Mouse (Mus musculus) neural tube, embryonic 14.5 days (tissue): ENCODE measurements around the gene Ddo. TPM values are rescaled to one million over a fixed set of nuclear protein-coding genes. Genes with fewer than 3 reads are reported as not detected.

Source experiments
- ATAC-seq: fragments of 200-750 bp; cut with Nextera tagmentation; 2 replicates; pipeline ENCODE4 v1.8.0; 2017; ENCODE audit warnings: low read depth, mild to moderate bottlenecking, moderate TSS enrichment, moderate library complexity
- H3K27ac ChIP-seq: fragments of 300-500 bp; sonication (generic); 2 replicates; pipeline ENCODE4 v1.5.1; 2014; ENCODE audit warnings: low read depth, mild to moderate bottlenecking, control low read depth, low read length, moderate library complexity, mixed read lengths
- H3K27me3 ChIP-seq: fragments of 300-500 bp; sonication (generic); 2 replicates; pipeline ENCODE4 v1.6.1; 2014; ENCODE audit warnings: low read length; ENCODE audit not compliant: control insufficient read depth, insufficient read depth
- H3K36me3 ChIP-seq: fragments of 300-500 bp; sonication (generic); 2 replicates; pipeline ENCODE4 v1.6.1; 2014; ENCODE audit warnings: low read length, mixed read lengths; ENCODE audit not compliant: control insufficient read depth, insufficient read depth
- H3K4me1 ChIP-seq: fragments of 300-500 bp; sonication (generic); 2 replicates; pipeline ENCODE4 v1.6.1; 2014; ENCODE audit warnings: low read length; ENCODE audit not compliant: control insufficient read depth, insufficient read depth
- H3K4me2 ChIP-seq: fragments of 300-500 bp; sonication (generic); 2 replicates; pipeline ENCODE4 v1.6.1; 2014; ENCODE audit warnings: mild to moderate bottlenecking, low read depth, low read length, control low read depth
- H3K4me3 ChIP-seq: fragments of 300-500 bp; sonication (generic); 2 replicates; pipeline ENCODE4 v1.5.1; 2014; ENCODE audit warnings: low read depth, low read length, control low read depth, mixed read lengths
- H3K9ac ChIP-seq: fragments of 300-500 bp; sonication (generic); replicated peaks from 2 replicates; pipeline ENCODE4 v1.6.1; 2014; ENCODE audit warnings: low read depth, mild to moderate bottlenecking, control low read depth, low read length, mixed read lengths
- H3K9me3 ChIP-seq: fragments of 300-500 bp; sonication (generic); 2 replicates; pipeline ENCODE4 v1.6.1; 2016; ENCODE audit warnings: low read length; ENCODE audit not compliant: control insufficient read depth
- WGBS: fragments of 180-500 bp; shearing (Covaris S2); extraction: QIAGEN DNeasy Blood & Tissue Kit; methylation state at CpG from one replicate; pipeline ENCODE4 v1.1.7; 2014; 5-methylcytosine and 5-hydroxymethylcytosine counted together
- polyA plus RNA-seq: library from polyadenylated mRNA; unstranded; fragments of >200 nt; fragmentation: Nextera tagmentation; extraction: Ambion mirVana; gene quantifications from 2 replicates; pipeline ENCODE4 v1.2.1, GENCODE M21; 2014

Ddo gene
- 0.53 and 1.0 TPM in 2 replicates for polyA plus RNA-seq

DNA sequence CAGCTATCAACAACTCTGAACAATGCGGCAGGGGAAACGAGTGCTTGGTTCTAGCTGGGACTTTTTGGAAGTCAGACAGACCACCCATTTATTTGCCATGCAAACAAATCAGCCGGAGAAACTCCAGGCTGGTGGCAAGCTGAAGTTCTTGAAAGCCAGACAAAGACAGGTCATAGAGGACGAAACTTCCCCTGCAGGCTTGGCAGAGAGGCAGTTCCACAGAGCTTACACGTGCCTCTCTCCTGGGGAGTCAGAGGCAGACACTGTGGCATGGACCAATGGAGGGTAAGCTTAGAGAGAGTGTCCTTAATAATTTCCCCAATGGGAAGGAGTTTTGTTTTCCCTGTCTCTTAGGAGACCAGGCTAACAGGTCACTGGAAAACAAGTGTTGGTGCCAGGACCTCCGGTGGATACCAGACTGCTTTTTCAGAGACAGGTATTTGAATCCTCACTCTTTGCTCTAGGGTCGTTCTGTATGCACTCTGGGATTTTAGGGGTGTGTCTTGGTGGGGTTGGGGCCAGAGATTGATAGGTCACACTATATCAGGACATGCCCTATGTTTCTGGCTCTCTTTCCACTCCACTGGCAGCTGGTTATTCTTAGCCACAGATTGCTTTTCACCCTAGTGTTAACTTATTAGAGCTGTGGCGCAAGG lies at the start of gene Ddo:
TSS of gene Ddo (plus strand) at position 356 of the 656 bp plus-strand sequence.
- Histone ChIP-seq H3K27me3 (no peaks in the 10 kb centered on the region), H3K4me2 (no peak within 1 kb of the TSS), H3K9me3 (no peaks in the 10 kb centered on the region), H3K36me3 (no peaks in the 10 kb centered on the region), H3K27ac (no peak within 1 kb of the TSS), H3K4me3 (no peak within 1 kb of the TSS), H3K4me1 (no peaks in the 10 kb centered on the region), H3K9ac (no peak within 1 kb of the TSS)
- ATAC-seq = no peak
- 77% methylated on average over 8 of the region's 8 CpGs for WGBS

DNA sequence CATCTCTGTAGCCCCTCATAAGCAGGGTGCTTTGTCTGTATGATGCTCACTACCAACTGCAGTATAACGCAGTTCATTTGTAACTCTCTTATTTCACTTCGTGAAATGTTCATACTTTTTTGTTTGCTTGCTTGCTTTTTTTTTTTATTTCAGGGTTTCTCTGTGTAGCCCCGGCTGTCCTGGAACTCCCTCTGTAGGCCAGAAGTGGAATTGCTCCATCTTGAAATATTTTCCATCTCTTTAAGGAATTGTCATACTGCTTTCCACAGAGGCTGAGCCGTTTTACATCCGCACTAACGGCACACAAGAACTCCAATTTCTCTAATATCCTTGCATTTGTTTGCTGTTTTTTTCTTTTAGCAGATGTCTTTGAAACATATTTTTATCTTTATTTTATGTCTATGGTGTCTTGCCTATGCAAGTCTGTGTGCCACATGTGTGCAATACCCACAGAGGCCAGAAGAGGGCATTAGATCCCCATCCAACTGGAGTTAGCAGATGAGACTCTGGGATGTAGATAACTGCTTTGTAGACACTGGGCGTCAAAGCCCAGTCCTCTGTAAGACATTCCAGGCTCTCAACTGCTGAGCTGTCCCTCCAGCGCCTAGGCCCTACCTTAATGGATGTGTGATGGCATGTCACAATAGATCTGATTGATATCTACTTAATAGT lies 46.1 kb upstream of the Ddo start:
- 82% methylated on average over 8 of the region's 8 CpGs for WGBS

DNA sequence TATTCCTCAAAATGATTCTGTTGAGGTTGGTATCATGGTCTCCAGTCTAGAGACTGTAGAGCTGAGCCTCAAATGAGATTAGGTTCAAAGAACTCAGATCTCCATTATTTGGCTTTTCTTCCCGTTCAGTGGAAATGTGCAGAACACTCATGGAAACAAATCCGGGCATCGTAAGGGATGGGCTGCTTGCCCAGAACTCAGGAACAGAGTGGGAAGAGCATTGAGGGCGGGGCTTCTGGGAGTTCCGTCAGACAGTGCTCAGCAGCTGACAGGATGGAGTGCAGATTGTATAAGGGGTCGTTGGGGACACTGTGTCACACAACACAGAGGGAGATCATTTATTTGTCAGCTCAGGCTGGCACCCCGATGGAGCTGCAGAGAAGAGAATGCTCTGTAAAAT lies 37.6 kb upstream of the Ddo start:
- Histone ChIP-seq H3K27me3 (no peaks in the 10 kb centered on the region), H3K4me3 (no peak overlapping the region), H3K9ac (no peak overlapping the region), H3K9me3 (no peaks in the 10 kb centered on the region), H3K36me3 (no peaks in the 10 kb centered on the region), H3K4me1 (no peaks in the 10 kb centered on the region), H3K27ac (no peak overlapping the region), H3K4me2 (no peak overlapping the region)
- WGBS = 62% methylated on average over 7 of the region's 7 CpGs
- ATAC-seq = no peak

More for the DNA sequence above, 46.1 kb upstream of the Ddo start:
- ATAC-seq = no peak
- no peak overlapping the region for H3K9ac ChIP-seq
- no peak overlapping the region for H3K4me2 ChIP-seq
- no peak overlapping the region for H3K27ac ChIP-seq
- H3K36me3 ChIP-seq = no peaks in the 10 kb centered on the region
- no peaks in the 10 kb centered on the region for H3K4me1 ChIP-seq
- H3K4me3 ChIP-seq = no peak overlapping the region
- H3K27me3 ChIP-seq = no peaks in the 10 kb centered on the region
- H3K9me3 ChIP-seq = no peaks in the 10 kb centered on the region

DNA sequence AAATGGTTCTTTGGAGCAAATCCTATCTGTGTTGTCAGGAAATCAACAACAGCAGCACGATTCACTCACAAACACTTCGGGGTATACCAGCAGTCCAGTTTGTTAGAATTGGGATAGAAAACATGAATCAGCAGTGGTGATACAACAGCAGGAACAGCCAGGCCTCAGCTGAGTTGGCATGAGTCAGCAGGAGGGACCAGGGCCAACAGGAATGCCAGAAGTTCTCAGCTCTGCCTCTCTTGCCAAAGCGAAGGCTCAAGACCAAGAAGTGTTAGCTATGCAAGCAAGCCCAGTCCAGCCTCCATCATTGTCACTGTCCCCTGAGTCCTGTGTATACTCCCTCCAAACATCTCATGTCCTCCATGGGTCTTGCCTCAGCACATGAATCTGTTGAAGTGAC lies 32.6 kb upstream of the Ddo start:
- WGBS = 95% methylated on average over 3 of the region's 3 CpGs
- Histone ChIP-seq H3K9ac (no peak overlapping the region), H3K9me3 (no peaks in the 10 kb centered on the region), H3K27me3 (no peaks in the 10 kb centered on the region), H3K36me3 (no peaks in the 10 kb centered on the region), H3K4me3 (no peak overlapping the region), H3K4me1 (no peaks in the 10 kb centered on the region), H3K4me2 (no peak overlapping the region), H3K27ac (no peak overlapping the region)
- ATAC-seq = no peak

DNA sequence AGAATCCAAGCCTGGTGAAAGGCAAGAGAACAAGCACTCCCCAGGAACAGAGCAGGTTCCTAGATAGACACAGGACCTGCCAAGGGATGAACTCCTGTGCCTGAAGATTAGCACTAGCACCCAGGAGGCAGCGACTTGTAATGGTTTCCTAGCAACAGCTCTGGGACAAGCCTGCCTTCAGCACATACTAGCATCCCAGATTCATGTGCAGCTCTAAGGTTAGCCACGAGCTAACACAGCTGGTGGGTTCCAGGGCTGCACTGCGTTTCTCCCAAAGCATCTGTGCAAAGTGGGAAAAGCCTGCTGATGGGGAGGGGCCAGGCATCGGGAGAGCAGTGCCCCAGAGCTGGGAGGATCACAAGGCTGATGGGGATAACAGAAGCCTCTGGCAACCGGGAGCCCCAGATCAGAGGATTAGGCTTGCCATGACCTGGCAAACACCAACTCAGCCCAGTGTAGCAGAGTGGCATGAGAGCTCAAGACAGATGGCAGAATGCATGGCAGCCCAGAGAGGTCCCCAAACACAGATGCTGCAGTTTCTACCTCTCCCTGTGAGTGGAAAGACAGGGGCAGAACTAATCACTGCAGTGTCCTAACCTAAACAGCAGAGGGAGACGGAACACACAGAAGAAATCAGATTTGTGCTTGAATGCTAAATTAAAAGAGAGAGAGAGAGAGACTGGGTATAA lies 25.0 kb upstream of the Ddo start:
- H3K27me3 ChIP-seq = no peaks in the 10 kb centered on the region
- ATAC-seq = no peak; the same call in 1 of the 2 replicates

DNA sequence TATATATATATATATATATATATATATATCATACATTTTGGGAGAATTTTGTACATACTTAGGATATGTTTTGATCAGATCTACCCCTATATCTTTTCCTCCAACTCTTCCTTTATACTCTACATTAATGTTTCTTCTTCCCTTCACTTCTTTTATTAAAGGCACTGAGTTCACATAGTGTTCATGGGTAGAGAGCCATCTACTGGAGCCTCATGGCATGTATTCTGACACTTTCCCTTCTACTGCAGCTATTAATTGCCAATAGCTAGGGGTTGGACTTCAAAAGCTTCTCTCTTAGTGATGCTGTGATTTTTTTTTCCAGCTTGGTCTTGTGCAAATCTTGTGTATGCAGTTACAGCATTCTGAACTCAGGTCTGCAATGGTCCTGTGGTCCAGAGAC lies 11.8 kb upstream of the Ddo start:
- no peak overlapping the region for H3K4me2 ChIP-seq
- no peak overlapping the region for H3K27ac ChIP-seq
- H3K27me3 ChIP-seq = no peaks in the 10 kb centered on the region
- no peak for ATAC-seq
- H3K36me3 ChIP-seq = no peaks in the 10 kb centered on the region
- H3K9me3 ChIP-seq = no peaks in the 10 kb centered on the region
- no peak overlapping the region for H3K4me3 ChIP-seq
- H3K9ac ChIP-seq = no peak overlapping the region
- no peaks in the 10 kb centered on the region for H3K4me1 ChIP-seq

More for the DNA sequence above, 25.0 kb upstream of the Ddo start:
- Histone ChIP-seq H3K27ac (no peak overlapping the region), H3K4me1 (no peaks in the 10 kb centered on the region), H3K9me3 (no peaks in the 10 kb centered on the region; the same call in 1 of the 2 replicates), H3K9ac (no peak overlapping the region), H3K36me3 (no peaks in the 10 kb centered on the region), H3K4me3 (no peak overlapping the region), H3K4me2 (no peak overlapping the region)
- WGBS = 60% methylated on average over 6 of the region's 6 CpGs

DNA sequence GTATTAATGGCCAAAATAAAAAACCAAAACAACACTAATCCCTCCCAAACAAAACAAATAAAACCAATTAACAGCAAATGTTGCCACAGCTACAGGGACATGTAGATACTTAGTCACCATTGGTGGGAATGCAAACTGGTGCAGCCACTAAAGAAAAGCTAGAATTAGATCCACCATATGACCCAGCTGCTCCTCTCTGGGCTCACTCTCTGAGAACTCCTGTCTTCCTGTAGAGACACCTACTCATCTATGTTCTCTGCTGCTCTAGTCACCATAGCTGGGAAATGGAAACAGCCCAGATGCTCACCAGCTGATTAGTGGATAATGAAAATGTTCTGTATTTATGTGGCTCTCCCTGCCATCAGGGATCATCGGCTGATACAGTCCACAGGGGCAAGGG lies 10.1 kb upstream of the Ddo start:
- Histone ChIP-seq H3K9me3 (no peaks in the 10 kb centered on the region), H3K27ac (no peak overlapping the region), H3K27me3 (no peaks in the 10 kb centered on the region), H3K4me1 (no peaks in the 10 kb centered on the region), H3K4me2 (no peak overlapping the region), H3K9ac (no peak overlapping the region), H3K36me3 (no peaks in the 10 kb centered on the region), H3K4me3 (no peak overlapping the region)
- 86% methylated on average over 1 of the region's 1 CpGs for WGBS
- ATAC-seq = no peak

DNA sequence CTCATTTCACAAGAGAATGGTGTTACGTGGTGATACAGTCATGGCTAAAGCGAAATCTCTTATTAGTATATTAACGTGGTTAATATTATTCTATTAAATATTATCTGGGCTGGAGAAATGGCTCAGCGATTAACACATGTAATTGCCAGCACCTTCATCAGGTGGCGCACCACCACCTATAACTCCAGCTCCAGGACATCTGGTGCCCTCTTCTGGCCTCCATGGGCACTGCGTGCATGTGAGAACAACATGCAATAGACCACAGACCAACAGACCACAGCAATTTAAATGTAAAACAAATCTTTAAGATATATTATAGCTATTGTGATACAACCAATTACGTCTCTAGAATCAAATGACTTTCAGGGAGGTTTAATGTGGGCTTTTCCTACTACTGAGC lies 671 bp upstream of the Ddo start:
- Histone ChIP-seq H3K27me3 (no peaks in the 10 kb centered on the region), H3K4me1 (no peaks in the 10 kb centered on the region), H3K9ac (no peak overlapping the region), H3K4me2 (no peak overlapping the region), H3K4me3 (no peak overlapping the region), H3K9me3 (no peaks in the 10 kb centered on the region), H3K36me3 (no peaks in the 10 kb centered on the region), H3K27ac (no peak overlapping the region)
- WGBS = 79% methylated on average over 7 of the region's 7 CpGs
- ATAC-seq = no peak

DNA sequence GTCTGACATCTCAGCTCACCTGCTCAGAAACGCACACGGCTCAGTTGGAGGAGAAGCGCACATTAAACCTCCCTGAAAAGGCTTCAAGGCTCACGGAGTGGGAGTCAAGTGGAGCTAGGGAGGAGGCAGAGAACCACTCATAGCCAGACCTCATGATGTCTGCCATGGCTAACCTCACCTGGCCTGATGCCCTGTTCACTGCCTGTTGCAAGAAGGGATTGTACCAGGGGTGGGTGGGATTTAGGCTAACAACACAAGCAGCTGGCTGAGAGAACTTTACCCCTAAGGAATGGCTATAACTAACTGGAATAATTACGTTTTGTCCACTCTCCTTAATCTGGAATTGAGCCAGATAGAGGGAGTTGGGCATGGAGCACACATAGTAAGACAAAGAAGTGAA lies 646 bp downstream of the Ddo start:
- no peaks in the 10 kb centered on the region for H3K9me3 ChIP-seq
- no peak overlapping the region for H3K27ac ChIP-seq
- no peak for ATAC-seq
- no peak overlapping the region for H3K9ac ChIP-seq
- no peak overlapping the region for H3K4me3 ChIP-seq
- WGBS = 78% methylated on average over 5 of the region's 5 CpGs
- no peak overlapping the region for H3K4me2 ChIP-seq
- H3K27me3 ChIP-seq = no peaks in the 10 kb centered on the region
- H3K4me1 ChIP-seq = no peaks in the 10 kb centered on the region
- no peaks in the 10 kb centered on the region for H3K36me3 ChIP-seq
